Mouse (Mus musculus) testis, adult 2 months (tissue): ENCODE data around the gene Pla2r1.

ENCODE experiments used
- CTCF ChIP-seq: fragments of 200-500 bp; IDR thresholded peaks from 2 replicates; pipeline ENCODE4 v1.5.1; 2012; ENCODE audit warnings: low read depth, mild to moderate bottlenecking, inconsistent platforms, low read length, moderate library complexity; ENCODE audit not compliant: control insufficient read depth, insufficient read depth, insufficient replicate concordance
- POLR2A ChIP-seq: fragments of 200-500 bp; IDR thresholded peaks from 2 replicates; pipeline ENCODE4 v1.6.1; 2012; ENCODE audit warnings: low read depth, mild to moderate bottlenecking, inconsistent platforms, low read length, moderate library complexity; ENCODE audit not compliant: control insufficient read depth

DNA sequence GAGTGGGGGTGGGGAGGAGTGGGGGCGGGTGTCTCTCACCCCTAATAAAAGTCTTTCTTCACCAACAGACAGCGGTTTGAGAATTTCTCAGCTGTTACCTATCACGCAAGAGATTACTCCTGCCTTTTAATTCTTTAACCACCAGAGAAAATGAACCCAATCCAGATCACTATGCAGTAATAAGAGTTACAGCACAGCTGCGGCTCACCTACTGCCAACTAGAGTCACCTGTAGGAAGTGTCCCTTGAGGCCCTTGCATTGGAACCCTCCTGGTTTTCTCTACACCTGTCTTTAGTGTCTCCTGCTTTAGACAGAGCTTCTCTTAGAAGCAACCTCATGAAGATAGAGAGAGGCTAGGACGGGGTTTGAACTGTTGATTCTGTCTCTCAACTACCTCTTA, 11.4 kb downstream of the Pla2r1 start:
- TF ChIP-seq CTCF (no peak), POLR2A (no peak)
